Mouse (Mus musculus) CH12F3 (cell line): ENCODE data around the gene Map4k1.
"Not testable (repeated sequence)": the region's sequence is repeated elsewhere in the genome, so short reads cannot be mapped to it uniquely, and the experiment has no call there.

Experiments
- in situ Hi-C: fragments of 300-500 bp; cut with MboI; formaldehyde crosslinking; loops from 2 replicates; pipeline ENCODE4 v1.14.3; 2020; ENCODE audit warnings: low sequenced_read_pairs

The Map4k1 gene

GRCm38 (mm10) chr7:28955295-28955897, 26.5 kb upstream of the Map4k1 start:
- in situ Hi-C loops: no loop called here

GRCm38 (mm10) chr7:28956270-28956669, 25.6 kb upstream of the Map4k1 start:
- in situ Hi-C loops: no loop called here

GRCm38 (mm10) chr7:28957286-28957685, 24.6 kb upstream of the Map4k1 start:
- in situ Hi-C loops: no loop called here

GRCm38 (mm10) chr7:28957997-28958725, 23.7 kb upstream of the Map4k1 start:
- in situ Hi-C loops: no loop called here

- in situ Hi-C loops: no loop called here
Observed at GRCm38 (mm10) chr7:28958770-28959169, 23.1 kb upstream of the Map4k1 start.

GRCm38 (mm10) chr7:28959505-28960045, 22.3 kb upstream of the Map4k1 start:
- in situ Hi-C loops: no loop called here

- in situ Hi-C loops: no loop called here
Observed at GRCm38 (mm10) chr7:28960354-28961046, 21.4 kb upstream of the Map4k1 start.

GRCm38 (mm10) chr7:28961584-28961926, 20.3 kb upstream of the Map4k1 start:
- in situ Hi-C loops: no loop called here

- in situ Hi-C loops: no loop called here
Observed at GRCm38 (mm10) chr7:28961927-28962670, 19.8 kb upstream of the Map4k1 start, which contains the start of gene Actn4. Gene Actn4 (minus strand): TSS chr7:28962340.

GRCm38 (mm10) chr7:28963399-28963923, 18.4 kb upstream of the Map4k1 start:
- in situ Hi-C loops: no loop called here

GRCm38 (mm10) chr7:28965346-28965840, 16.5 kb upstream of the Map4k1 start:
- in situ Hi-C loops: no loop called here

- in situ Hi-C loops: no loop called here
Observed at GRCm38 (mm10) chr7:28966181-28966580, 15.7 kb upstream of the Map4k1 start.

- in situ Hi-C loops: no loop called here
Observed at GRCm38 (mm10) chr7:28966751-28967505, 14.9 kb upstream of the Map4k1 start.

- in situ Hi-C loops: not testable (repeated sequence)
Observed at GRCm38 (mm10) chr7:28968120-28968519, 13.7 kb upstream of the Map4k1 start.

GRCm38 (mm10) chr7:28969271-28969670, 12.6 kb upstream of the Map4k1 start:
- in situ Hi-C loops: no loop called here

GRCm38 (mm10) chr7:28969672-28970394, 12.0 kb upstream of the Map4k1 start:
- in situ Hi-C loops: no loop called here

GRCm38 (mm10) chr7:28971029-28971428, 10.8 kb upstream of the Map4k1 start:
- in situ Hi-C loops: no loop called here

- in situ Hi-C loops: no loop called here
Observed at GRCm38 (mm10) chr7:28971770-28972269, 10.0 kb upstream of the Map4k1 start.

GRCm38 (mm10) chr7:28972542-28972985, 9.3 kb upstream of the Map4k1 start:
- in situ Hi-C loops: no loop called here
